Mouse (Mus musculus) cerebellum, adult 2 months (tissue): ENCODE results near the gene Clic6.

Experiments
- CTCF ChIP-seq: fragments of 200-500 bp; IDR thresholded peaks from 2 replicates; pipeline ENCODE4 v1.5.1; 2011; ENCODE audit warnings: low read depth, mild to moderate bottlenecking, control low read depth, low read length, moderate library complexity, borderline replicate concordance; ENCODE audit not compliant: insufficient read depth
- POLR2A ChIP-seq: fragments of 200-500 bp; IDR thresholded peaks from 2 replicates; pipeline ENCODE4 v1.6.1; 2011; ENCODE audit warnings: low read length, control low read depth, borderline replicate concordance; ENCODE audit not compliant: insufficient read depth

GRCm38 (mm10) chr16:92498589-92498981, 13.0 kb downstream of the Clic6 start:
- TF ChIP-seq CTCF (no peak), POLR2A (no peak)
